Mouse (Mus musculus): ENCODE results near the gene Ctnnal1.

DNA sequence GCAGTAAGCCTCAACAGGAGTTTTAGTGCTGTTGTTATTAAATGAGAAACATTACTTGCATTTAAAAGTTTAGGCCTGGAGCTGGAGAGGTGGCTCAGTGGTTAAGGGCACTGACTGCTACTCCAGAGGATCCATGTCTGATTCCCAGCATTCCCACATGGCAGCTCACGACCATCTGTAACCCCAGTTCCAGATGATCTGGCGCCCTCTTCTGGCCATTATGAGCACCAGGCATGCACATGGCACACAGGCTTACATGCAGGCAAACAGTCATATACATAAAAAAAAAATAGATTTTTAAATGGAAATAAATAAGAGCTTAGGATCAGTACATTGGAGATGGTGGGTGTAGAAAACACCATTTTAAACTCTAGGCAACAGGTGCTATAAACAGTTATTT lies 21.0 kb downstream of the Ctnnal1 start:
- TF ChIP-seq POLR2A (IDR thresholded peaks at IDR 0.05; ENCODE audit: insufficient read depth, low read depth, low read length) (no peak), CTCF (IDR thresholded peaks at IDR 0.05; ENCODE audit: insufficient read depth, low read depth, low read length) (no peak)
